Mouse (Mus musculus) A20 (cell line): ENCODE measurements around the gene Spsb1.
A peak's percentile ranks its signal among the peaks of the same experiment; 100 is the strongest.

Experiments used
- DNase-seq: peaks from one replicate; pipeline ENCODE4 v3.0.0-alpha.2; 2011; ENCODE audit warnings: low read depth, low spot score

Gene Spsb1

GRCm38 (mm10) chr4:149913709-149914370 lies 41.0 kb downstream of the Spsb1 start:
- DNase-seq: no peak

DNA sequence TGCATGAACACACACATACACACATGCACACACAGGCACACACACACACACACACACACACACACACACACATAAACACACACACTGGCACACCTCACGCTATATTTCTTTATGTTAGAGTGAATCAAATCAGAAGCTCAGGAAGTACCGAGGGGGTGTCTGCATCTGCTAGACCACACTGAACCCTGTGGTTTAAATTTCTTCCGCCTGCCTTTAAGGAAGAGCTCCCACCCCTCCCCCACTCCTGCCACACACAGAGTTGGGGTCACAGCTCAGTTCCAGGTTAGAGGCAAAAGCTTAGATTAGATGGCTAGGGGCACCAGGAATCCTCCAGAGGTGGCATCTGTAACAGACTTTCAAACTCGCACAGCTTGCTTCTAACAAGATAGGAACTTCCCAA lies 42.4 kb downstream of the Spsb1 start:
- DNase-seq: no peak

DNA sequence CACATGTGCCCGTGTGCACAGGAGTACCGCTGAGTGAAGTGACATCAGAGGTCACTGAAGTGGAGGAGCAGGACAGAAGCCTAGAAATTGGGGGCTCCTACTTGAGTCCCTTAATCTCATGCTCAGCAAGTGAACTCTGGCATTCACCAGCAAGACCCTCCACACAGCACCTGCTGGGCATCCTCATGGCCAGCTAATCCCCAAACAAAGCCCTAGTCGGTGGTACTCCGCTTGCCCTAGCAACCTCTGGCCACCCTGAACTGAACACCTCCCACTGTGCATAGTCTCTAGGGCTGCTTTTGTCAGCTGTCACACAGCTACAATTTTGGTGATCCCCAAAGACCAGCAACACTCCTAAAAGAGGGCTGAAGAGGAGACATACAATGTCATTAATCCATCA lies 44.3 kb downstream of the Spsb1 start:
- DNase-seq: no peak

DNA sequence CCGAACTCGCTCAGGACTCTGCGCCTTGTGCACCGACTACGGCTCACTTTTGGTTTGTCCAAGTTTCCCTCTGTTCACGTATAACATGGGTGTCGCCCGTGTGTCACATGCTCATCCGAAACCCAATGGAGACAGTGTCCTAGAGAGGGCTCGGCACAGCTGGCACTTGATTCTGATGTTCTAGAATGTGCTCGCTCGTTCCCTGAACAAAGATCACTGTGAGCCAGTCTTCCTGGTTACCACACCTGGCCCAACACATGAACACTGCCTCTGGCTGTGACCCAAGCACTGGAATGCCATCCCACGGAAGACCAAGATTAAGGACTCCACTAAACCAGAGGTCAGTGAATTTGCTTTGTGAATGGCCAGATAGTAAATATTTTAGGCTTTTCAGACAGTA lies 45.3 kb downstream of the Spsb1 start:
- DNase-seq: no peak

DNA sequence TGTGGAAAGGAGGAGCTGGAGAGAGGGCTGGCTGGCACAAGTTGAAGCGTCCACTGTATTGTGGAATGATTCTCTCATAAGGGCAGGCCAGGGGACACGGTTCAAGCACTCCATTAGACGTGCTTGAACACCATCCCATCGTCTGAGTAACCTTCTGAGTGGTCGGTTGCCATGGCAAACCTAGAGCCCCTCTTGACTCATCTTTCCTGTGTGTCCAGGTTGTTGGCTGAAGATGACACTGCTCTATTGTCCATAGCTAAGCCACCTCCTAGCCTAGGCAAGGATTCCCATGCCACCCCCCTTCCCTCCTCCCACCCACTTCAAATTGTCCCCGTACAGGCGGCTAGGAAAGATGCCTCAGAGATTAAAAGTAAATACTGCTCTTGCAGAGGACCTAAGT lies 45.9 kb downstream of the Spsb1 start:
- DNase-seq: no peak

- no peak for DNase-seq
These were observed 47.2 kb downstream of the Spsb1 start for GRCm38 (mm10) chr4:149907656-149908055.

GRCm38 (mm10) chr4:149906921-149907320 lies 47.9 kb downstream of the Spsb1 start:
- no peak for DNase-seq

- no peak for DNase-seq
These were observed 49.4 kb downstream of the Spsb1 start for GRCm38 (mm10) chr4:149905302-149905974.

DNA sequence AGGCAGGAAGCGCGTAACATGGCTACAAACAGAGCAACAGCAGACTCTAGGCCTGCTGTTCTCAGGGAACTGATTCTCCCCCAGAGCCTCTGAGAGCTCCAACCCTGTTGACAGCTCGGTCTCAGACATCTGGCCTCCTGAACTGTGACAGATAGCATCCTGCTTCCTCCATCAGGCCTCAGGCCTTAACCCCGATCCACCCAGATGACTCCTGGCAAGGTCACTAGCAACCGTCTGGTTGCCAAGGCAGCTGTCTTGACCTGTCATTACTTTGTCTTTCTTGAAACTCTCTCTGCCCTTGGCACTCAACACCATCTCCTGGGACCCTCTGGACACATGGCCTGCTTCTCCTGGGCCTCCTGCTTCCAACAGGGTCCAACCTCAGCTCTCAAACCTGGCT lies 51.8 kb downstream of the Spsb1 start:
- DNase-seq: no peak

DNA sequence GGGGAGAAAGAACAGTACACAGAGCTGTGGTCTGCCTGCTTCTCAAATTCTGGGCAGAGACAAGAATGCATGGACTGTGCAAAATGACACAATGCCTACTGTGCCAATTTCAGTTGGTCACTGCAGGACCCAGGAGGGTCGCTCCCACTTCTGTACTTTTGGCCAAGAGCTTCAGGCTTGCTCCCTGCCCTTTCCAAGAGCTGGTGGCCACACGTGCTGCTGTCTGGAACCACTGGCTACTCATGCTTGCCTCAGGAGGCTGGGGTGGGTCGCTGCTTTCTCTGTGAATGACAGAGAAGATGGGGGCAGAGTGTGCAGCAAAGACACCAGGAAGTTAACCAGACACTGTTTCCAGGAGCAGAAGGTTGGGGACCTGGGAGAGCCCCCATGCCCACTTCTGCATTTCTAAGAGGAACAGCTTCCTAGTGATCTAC lies 53.5 kb downstream of the Spsb1 start:
- DNase-seq: peak; percentile 16

GRCm38 (mm10) chr4:149897661-149898260 lies 57.1 kb downstream of the Spsb1 start:
- DNase-seq: no peak

DNA sequence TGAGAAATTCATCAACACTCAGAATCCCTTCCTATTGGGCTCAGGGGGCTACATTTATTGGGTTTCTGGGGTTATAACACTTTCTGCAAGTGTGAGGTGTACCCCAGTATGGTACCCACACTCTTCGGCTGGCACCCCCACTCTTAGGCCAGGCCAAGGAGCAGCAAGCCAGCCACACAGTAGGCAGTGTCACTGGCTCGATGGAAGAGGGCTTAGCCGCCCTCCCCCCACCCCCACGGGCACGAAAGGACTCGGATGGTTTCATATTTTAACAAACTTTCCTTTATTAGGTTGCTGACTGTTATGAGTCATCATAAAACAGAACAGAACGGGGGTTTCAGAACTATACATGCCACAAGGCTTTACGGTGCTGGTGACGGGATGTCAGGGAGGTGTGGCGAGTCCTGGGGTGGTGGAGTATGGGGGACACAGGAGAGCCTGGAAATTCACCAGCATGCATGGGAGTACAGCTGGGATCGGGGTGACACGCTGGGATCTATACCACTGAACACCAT lies 58.8 kb downstream of the Spsb1 start:
- DNase-seq: peak; percentile 15

DNA sequence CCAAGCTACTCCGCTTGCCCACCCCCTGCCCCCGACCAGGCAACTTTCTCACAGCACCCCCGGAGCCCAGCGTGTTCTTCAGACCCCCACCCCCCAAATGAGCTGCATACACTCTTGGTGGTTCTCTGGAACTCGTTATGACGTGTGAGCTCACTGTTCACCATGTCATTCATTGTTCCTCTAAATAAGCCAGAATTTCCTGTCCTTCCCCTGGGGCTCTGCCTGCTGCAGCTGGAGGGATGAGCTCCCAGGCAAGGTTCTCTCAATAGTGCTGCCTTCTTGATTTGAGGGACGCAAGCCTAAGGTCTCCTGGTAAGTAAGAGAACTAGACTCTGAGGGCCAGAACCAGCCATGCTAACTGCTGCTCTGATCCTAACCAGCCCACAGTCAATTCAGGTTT lies 59.6 kb downstream of the Spsb1 start:
- DNase-seq: no peak

GRCm38 (mm10) chr4:149894300-149894699 lies 60.5 kb downstream of the Spsb1 start:
- DNase-seq: no peak

GRCm38 (mm10) chr4:149893611-149894151 lies 61.2 kb downstream of the Spsb1 start:
- no peak for DNase-seq

DNA sequence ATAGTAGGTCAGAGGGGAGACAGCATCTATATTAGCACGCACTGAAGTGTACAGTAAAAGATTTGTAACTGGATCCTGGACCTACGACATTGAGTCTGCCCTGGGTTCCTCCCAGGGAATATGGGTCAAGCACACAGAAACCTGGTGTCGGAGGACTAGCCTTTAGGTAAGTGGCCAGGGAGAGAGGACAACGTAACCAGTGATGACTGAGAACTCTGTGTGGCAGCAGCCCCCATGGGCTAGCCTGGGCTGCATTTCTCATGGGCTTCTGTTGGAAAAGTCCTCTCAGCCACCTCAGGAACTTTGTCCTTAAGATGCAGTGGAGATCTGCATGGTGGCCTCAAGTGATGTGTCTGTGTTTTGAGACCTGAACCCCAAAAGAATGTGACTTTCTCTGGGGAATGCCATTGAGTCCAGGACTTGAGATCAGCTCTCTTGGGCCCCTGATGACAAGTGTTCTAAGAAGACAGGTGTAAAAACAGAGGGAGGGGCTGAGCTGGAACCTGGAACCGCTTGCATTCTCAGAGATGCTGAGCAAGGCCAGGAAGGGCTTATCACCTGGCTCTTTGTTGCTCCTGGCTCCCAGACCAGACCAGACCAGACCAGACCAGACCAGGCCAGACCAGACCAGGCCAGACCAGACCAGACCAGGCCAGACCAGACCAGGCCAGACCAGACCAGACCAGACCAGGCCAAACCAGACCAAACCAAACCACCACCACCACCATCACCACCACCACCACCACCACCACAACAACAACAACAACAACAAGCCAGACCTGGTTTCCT lies 63.5 kb downstream of the Spsb1 start:
- DNase-seq: no peak

GRCm38 (mm10) chr4:149890551-149890950 lies 64.3 kb downstream of the Spsb1 start:
- DNase-seq: no peak

DNA sequence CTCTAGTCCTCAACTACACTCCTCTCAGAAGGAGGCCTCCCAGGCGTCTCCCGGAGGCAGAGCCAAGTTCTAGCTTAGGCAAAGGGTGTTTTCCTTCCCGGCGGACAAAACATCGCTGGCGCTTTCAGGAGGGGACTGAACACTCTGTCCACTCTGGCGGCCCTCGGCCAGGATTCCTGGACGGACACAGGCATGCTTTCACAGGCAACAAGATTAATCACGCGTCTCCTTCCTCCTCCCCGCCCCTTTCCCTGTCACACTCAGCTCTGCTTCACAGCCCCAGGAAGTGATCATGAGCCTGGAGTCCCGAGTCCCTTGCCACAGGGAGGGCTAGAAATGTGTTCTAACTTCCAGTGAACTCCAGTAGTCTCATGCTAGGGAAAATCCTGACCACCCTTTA lies 65.0 kb downstream of the Spsb1 start:
- no peak for DNase-seq

- no peak for DNase-seq
These were observed 65.9 kb downstream of the Spsb1 start for GRCm38 (mm10) chr4:149888736-149889470.

DNA sequence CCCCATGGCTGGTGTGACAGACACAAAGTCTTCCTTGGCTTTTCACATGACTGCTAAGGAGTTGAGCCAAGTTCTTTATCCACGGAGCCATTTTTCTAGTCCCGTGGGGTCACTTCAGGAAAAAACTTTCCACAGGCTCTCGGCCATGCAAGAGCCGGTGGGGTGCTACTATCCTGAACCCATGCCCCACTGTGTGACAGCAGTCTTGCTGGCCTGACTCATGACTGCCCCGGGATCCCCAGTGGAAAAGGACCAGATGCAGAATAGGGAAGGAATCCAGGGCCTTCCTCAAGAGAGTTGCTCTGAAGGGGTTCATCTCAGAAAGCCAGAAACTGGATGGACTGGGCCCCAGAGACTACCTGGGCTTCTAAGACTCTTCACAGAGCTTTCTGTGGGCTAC lies 66.7 kb downstream of the Spsb1 start:
- no peak for DNase-seq
